22 mouse cellular contexts compared by ENCODE assay signal in genomic region chr15:80981176-80981575, GRCm38 (mm10). TPM values are rescaled to one million over a fixed set of nuclear protein-coding genes. Genes with fewer than 3 reads are reported as not detected.
DNase-seq lines count a peak whose midpoint lies in the region; ATAC-seq and TF ChIP-seq lines count a peak whose summit lies in the region.
"Had no signal": no experiment of that assay in that cellular context is flagged by ENCODE, and none has a peak within 500 bp of the region (broad histone marks: within the 10 kb centered on the region; RNA-seq: fewer than 3 reads in every experiment).

No protein-coding gene starts in this region.

- H3K27ac ChIP-seq in liver, postnatal 0 days (ENCODE audit: low read depth), result no peak overlapping the region
- peak overlapping the region; percentile 38; the same call in 1 of the 2 replicates for H3K27ac ChIP-seq in liver, embryonic 12.5 days
- no peak overlapping the region for H3K27ac ChIP-seq in liver, embryonic 16.5 days (ENCODE audit: low read length)
- H3K27ac ChIP-seq: embryonic facial prominence, embryonic 10.5 days; forebrain, embryonic 10.5 days; heart, embryonic 10.5 days; hindbrain, embryonic 13.5 days; hindbrain, postnatal 0 days had no signal

- no peak overlapping the region for H3K9ac ChIP-seq in liver, postnatal 0 days (replicated peaks)
- peak overlapping the region; percentile 18; the same call in 1 of the 2 replicates for H3K9ac ChIP-seq in liver, embryonic 12.5 days
- no peak overlapping the region for H3K9ac ChIP-seq in liver, embryonic 16.5 days (ENCODE audit: low read depth, low read length)
- H3K9ac ChIP-seq: hindbrain, embryonic 13.5 days had no signal

- DNase-seq in liver, result peak; percentile 32
- DNase-seq in liver, postnatal 0 days, result no peak
- DNase-seq in kidney, postnatal 10 days, result no peak
- no peak for DNase-seq in heart, postnatal 14 days
- DNase-seq in gastrocnemius, postnatal 25 days, result no peak
- DNase-seq: adrenal gland, postnatal 10 days; B cell, adult 2 months; cerebellum, adult 2 months; cerebellum, postnatal 10 days; heart, adult 18-20 months; heart, postnatal 10 days had no signal

- H3K4me3 ChIP-seq in liver, postnatal 0 days (ENCODE audit: low read depth, low read length), result no peak overlapping the region
- no peak overlapping the region for H3K4me3 ChIP-seq in liver, embryonic 12.5 days
- no peak overlapping the region for H3K4me3 ChIP-seq in liver, embryonic 16.5 days (ENCODE audit: low read depth, low read length)
- H3K4me3 ChIP-seq: embryonic facial prominence, embryonic 10.5 days; erythroblast, embryonic 14.5 days; forebrain, embryonic 10.5 days; heart, embryonic 10.5 days; hindbrain, embryonic 13.5 days had no signal

- H3K4me2 ChIP-seq in liver, postnatal 0 days (ENCODE audit: low read depth, low read length), result no peak overlapping the region
- peak overlapping the region; percentile 6; the same call in 1 of the 2 replicates for H3K4me2 ChIP-seq in liver, embryonic 12.5 days
- no peak overlapping the region for H3K4me2 ChIP-seq in liver, embryonic 16.5 days (ENCODE audit: low read depth, low read length)
- H3K4me2 ChIP-seq: hindbrain, embryonic 13.5 days had no signal

- H3K4me1 ChIP-seq in liver, postnatal 0 days (ENCODE audit: insufficient read depth), result peaks cover 14% of the 10 kb centered on the region
- peaks cover 39% of the 10 kb centered on the region for H3K4me1 ChIP-seq in liver, embryonic 12.5 days
- H3K4me1 ChIP-seq in liver, embryonic 16.5 days (ENCODE audit: control insufficient read depth, low read depth, low read length), result peaks cover 20% of the 10 kb centered on the region

- no peaks in the 10 kb centered on the region for H3K36me3 ChIP-seq in liver, postnatal 0 days (replicated peaks; ENCODE audit: insufficient read depth, low read length)
- no peaks in the 10 kb centered on the region for H3K36me3 ChIP-seq in liver, embryonic 12.5 days
- H3K36me3 ChIP-seq in liver, embryonic 16.5 days (ENCODE audit: control insufficient read depth, insufficient read depth), result no peaks in the 10 kb centered on the region
- H3K36me3 ChIP-seq: embryonic facial prominence, embryonic 10.5 days; forebrain, embryonic 10.5 days; heart, embryonic 10.5 days; hindbrain, embryonic 13.5 days had no signal

- 60% methylated on average over 4 of the region's 4 CpGs for WGBS in liver, postnatal 0 days (ENCODE audit: insufficient replicate concordance)
- WGBS in liver, embryonic 12.5 days (ENCODE audit: insufficient replicate concordance), result 33% methylated on average over 4 of the region's 4 CpGs
- WGBS in liver, embryonic 16.5 days (ENCODE audit: insufficient replicate concordance), result 34% methylated on average over 4 of the region's 4 CpGs

- no peaks in the 10 kb centered on the region for H3K9me3 ChIP-seq in liver, postnatal 0 days (ENCODE audit: low read length)
- no peaks in the 10 kb centered on the region for H3K9me3 ChIP-seq in liver, embryonic 12.5 days (replicated peaks)
- H3K9me3 ChIP-seq in liver, embryonic 16.5 days (replicated peaks; ENCODE audit: control insufficient read depth, low read length), result no peaks in the 10 kb centered on the region
- H3K9me3 ChIP-seq: embryonic facial prominence, embryonic 10.5 days; forebrain, embryonic 10.5 days; G1E; heart, embryonic 10.5 days; hindbrain, embryonic 13.5 days had no signal

- H3K27me3 ChIP-seq in liver, postnatal 0 days (ENCODE audit: insufficient read depth, low read length), result no peaks in the 10 kb centered on the region
- H3K27me3 ChIP-seq in liver, embryonic 12.5 days (replicated peaks), result no peaks in the 10 kb centered on the region
- H3K27me3 ChIP-seq in liver, embryonic 16.5 days (ENCODE audit: control insufficient read depth, insufficient read depth, low read depth, low read length), result no peaks in the 10 kb centered on the region
- H3K27me3 ChIP-seq: hindbrain, embryonic 13.5 days had no signal

- TF ChIP-seq CTCF in liver, postnatal 0 days (IDR thresholded peaks at IDR 0.05; ENCODE audit: low read depth), result no peak

- no peak for TF ChIP-seq EP300 in liver, postnatal 0 days (IDR thresholded peaks at IDR 0.05; ENCODE audit: low read depth)

- intact Hi-C loops in heart, postnatal 14 days (cut with DNase I), result no loop called here

- ATAC-seq in liver, postnatal 0 days, result no peak
- peak; percentile 62 for ATAC-seq in liver, embryonic 12.5 days
- ATAC-seq in liver, embryonic 16.5 days (ENCODE audit: low read depth), result peak; percentile 49
- ATAC-seq: CD4-positive, CD25-positive, alpha-beta regulatory T cell, adult 4 months; forebrain, embryonic 14.5 days; hindbrain, postnatal 0 days had no signal

RNA-seq across cellular contexts. Expression of gene Sgsm3, which starts 3.6 kb away (rescaled TPM):
- 5.4 and 7.5 TPM in 2 replicates for polyA plus RNA-seq in liver, postnatal 0 days (2015; fragmentation: Nextera tagmentation; extraction: Ambion mirVana)
- polyA plus RNA-seq in liver, embryonic 12.5 days (2016; fragmentation: Nextera tagmentation; extraction: Ambion mirVana), result 17.6 and 18.1 TPM in 2 replicates
- polyA plus RNA-seq in liver, embryonic 16.5 days (2015; fragmentation: Nextera tagmentation; extraction: Ambion mirVana), result 7.9 TPM in 2 replicates
- total RNA-seq in heart, postnatal 14 days (2021), result 10 to 100 TPM in 1 of 2 experiments, 1 to 10 TPM in 1; 9.8 to 10.9 TPM
- 10 to 100 TPM; 11.0 to 12.5 TPM for total RNA-seq in gastrocnemius, postnatal 25 days (2021)

RNA-seq across cellular contexts. Expression of gene Adsl, which starts 32.9 kb away (rescaled TPM):
- polyA plus RNA-seq in liver, postnatal 0 days (2015; fragmentation: Nextera tagmentation; extraction: Ambion mirVana), result 28.9 and 37.0 TPM in 2 replicates
- 171 and 181 TPM in 2 replicates for polyA plus RNA-seq in liver, embryonic 12.5 days (2016; fragmentation: Nextera tagmentation; extraction: Ambion mirVana)
- 55.1 and 65.0 TPM in 2 replicates for polyA plus RNA-seq in liver, embryonic 16.5 days (2015; fragmentation: Nextera tagmentation; extraction: Ambion mirVana)
- 10 to 100 TPM; 84.9 to 94.4 TPM for total RNA-seq in heart, postnatal 14 days (2021)
- total RNA-seq in gastrocnemius, postnatal 25 days (2021), result 100 to 1,000 TPM; 146 to 183 TPM
